Mouse (Mus musculus) frontal cortex, adult 2 months (tissue): Measurements from ENCODE around the gene Zscan26. TPM values are rescaled to one million over a fixed set of nuclear protein-coding genes. Genes with fewer than 3 reads are reported as not detected.

ENCODE experiments used
- DNase-seq, 2 experiments: peaks; one replicate each; pipeline ENCODE4 v3.0.0; 2022; ENCODE audit warnings: low spot score in 1 of 2; ENCODE audit errors: extremely low spot score in 1 of 2
- polyA plus RNA-seq: library from polyadenylated mRNA; depleted of rRNA; stranded (reverse); fragments of >200 nt; gene quantifications from 2 replicates; pipeline ENCODE4 v1.2.3, GENCODE M21; 2012

The Zscan26 gene
- polyA plus RNA-seq, 1 experiment: 66.1 TPM

DNA sequence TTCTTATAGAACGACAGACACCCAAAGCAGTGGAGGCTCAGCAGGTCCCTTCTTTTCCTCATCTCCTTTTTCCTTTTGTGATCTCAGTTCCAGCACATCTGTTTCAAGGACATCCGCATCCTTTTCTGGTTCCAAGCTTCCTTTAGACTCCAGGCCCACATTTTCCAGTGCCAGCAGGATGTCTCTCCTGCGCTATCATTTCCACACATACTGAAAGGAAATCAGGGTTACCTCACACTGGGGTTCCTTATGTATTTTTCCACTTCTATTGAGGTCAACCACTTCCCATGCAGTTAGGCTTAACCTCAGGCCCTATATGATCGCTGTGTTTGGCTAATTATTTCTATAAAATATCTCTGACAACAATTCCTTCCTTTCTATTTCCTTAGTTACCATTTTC lies 18.1 kb downstream of the Zscan26 start:
- DNase-seq: no peak

DNA sequence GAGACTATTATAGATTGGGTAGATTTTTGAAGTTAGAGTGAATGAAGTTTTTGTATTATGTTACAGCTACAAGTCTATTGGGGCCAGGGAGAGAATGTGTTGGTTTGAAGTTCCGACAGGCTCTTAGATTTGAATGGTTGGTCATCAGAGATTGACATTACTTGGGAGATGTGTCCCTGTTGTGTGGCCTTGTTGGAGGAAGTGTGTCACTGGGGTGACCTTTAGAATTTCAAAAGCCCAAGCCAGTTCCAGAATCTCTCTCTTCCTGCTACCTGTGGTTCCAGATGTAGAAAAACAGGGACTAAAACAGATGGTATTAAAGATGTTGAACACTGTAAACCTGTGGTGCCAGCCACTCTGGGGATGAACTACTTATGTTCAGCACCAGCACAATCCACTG lies 25.9 kb downstream of the Zscan26 start:
- DNase-seq: no peak

DNA sequence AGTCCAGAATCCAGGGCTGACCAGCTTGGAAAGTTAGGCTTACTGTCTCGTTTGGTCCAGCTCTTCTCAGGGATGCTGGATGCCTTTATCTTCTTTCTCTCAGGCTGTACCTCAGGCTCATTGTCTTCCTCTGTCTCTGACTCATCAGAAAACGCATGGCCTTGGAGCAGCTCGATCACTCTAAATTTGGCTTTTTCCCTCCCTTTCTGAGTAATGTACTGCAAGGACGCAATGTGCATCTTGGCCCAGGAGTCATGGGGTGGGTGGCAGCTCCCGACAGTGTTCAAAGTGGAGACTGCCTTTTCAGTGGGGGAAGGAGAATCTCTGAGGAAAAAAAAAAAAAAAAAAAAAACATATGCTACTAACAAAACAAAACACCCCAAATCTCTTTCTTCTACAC lies 30.2 kb downstream of the Zscan26 start:
- DNase-seq: no peak

DNA sequence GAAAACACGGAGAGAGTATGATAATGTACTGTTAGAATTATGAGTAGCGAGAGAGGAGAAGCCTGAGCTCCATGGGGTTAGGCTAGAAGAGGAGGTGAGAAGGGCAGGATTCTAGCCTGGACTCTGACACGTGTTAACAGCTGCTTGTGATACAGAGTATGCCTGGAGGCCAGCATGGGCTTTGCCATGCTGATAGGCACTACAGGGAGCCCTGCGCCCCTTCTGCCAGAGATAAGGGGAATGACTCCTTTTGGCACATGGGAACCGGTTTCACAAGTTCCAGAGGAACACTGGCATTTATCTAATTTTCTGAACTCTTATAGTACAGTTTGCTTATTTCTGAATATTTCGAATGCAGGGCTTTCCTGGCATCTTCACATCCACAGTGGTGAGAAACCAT lies 34.7 kb downstream of the Zscan26 start:
- no peak for DNase-seq

DNA sequence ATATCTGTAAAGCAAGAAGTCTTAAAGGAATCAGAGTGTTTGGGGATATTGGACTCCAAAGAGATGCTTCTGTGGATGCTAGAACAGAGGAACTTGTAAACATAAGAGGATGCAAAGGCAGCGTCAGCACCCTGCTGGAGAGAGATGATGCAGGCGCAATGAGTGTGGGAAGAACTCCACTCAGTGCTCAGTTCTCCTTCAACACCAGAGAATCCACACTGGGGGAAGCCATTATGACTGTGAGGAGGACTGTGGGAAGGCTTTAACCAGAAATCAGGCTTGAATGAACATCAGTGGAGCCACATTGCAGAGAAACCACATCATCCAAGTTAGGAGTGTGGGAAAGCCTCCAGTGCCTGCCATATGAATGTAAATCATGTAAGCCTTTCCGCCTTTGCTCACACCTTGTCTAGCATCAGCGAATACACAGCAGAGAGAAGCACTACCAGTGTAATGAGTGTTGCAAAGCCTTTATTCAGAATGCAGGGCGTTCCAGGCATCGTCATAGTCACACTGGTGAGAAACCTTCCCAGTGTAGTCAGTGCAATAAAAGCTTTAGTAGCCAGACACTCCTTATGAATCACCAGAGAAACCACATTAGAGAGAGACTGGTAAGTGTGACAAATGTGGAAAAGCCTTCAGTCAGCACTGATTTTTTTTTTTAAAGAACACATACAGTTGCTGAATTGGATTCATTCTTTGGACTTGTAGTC lies 36.1 kb downstream of the Zscan26 start:
- peak in 1 of 2 experiments; percentile 47 for DNase-seq

DNA sequence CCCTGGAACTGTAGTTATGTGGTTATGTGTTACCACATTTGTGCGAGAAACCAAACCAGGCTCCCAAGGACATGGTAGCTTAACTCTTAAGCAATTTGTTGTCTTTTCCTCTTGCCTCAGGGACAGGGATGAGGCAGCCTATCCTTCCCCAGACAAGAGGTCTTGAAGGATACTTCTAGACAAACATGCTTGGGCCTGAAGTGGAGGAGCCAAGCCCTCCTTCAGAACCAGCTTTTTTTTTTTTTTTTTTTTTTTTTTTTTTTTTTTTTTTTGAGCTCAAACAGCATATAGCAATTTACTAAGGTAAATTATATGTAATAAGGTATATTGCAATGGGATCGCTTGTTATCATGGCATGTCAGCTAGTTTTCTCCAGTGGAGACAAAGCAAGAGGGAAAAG lies 37.8 kb downstream of the Zscan26 start:
- DNase-seq: no peak

DNA sequence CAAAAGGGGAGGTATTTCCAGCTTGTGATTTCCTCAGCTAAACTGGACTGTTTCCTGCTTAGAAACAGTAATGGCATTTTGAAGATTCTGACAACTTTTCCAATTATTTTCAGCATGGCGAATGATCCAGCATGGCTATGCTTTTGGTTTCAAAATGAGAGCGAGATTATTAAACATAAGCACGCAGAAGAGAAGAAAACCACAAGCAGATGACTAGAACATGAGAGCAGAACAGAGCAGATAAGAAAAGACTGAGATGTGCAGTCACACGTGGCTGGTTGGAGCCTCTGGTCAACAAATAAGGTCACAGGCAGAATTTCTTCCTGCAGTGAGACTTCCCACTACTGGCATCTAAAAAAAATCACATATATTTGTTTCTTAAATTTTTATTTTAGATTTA lies 38.3 kb downstream of the Zscan26 start:
- no peak for DNase-seq

DNA sequence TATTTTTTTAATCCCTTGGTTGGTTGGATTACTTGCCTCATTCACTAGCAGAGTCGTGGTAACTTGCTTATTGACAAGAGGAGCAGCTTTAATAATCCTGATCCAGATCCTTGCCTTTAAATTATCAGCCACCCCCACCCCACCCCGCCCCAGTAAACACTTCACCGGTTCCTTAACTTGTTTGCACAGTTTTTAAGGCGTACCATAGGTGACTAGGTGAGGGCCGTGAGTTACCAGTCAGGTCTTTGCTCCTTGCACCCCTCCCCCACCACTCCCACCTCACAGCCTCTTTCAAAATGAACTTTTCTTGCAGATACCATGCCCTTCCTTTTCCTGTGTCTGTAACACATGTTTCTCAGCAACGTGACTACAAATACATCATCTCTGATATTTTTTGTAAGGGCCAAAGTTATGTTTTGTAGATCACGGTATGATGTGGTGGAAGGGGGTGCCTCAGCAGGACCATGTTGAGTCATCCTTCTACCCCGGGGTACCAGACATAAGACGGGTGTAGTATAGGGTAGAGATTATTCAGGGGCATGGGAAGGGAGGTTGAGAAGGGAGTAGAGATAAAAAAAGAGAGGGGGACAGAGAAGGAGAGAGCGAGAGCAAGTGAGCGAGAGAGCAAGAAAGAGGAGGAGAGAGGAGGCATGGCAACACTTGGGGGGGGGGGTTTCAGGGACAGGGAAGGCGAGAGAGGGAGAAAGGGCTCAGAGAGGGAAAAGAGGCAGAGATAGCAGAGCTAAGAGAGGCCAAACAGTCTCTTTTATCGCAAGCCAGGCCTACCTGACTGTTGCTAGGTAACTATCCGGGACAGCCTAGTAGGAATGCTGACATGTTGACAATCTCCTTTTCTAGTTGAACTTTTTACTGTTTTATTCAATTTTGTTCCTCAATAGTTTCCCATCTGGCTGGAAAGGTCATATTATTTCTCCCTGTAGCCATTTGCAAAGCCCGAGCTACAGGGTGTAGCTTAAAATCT lies 39.0 kb downstream of the Zscan26 start:
- DNase-seq: no peak

DNA sequence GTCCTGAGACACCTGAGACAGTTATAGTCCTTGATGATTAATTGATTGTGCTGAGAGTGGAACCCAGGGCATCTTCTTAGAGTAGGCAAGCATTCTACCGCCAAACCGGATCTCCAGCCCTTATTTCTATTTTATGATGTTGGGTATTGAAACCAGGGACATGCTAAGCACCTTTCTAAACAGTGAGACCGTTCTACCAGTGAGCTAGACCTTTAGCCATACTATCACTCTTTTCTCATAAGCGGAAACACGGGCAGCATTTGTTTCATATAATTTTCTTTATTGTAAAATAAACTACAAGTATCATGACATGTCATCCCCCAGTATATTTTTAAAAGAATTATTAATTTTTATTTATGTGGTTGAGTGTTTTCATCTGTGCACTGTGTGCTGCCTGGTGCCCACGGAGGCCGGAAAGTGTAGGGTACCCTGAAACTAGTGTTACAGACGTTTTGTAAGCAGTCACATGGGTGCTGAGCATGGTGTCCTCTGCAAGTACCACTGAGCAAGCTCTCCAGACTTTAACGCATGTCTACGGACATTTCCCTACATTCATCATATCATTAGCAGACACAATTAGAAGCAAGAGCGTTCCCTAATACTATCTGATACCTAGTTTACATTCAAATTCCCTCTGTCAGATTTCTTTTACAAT lies 44.6 kb downstream of the Zscan26 start:
- peak in 1 of 2 experiments; percentile 20 for DNase-seq

DNA sequence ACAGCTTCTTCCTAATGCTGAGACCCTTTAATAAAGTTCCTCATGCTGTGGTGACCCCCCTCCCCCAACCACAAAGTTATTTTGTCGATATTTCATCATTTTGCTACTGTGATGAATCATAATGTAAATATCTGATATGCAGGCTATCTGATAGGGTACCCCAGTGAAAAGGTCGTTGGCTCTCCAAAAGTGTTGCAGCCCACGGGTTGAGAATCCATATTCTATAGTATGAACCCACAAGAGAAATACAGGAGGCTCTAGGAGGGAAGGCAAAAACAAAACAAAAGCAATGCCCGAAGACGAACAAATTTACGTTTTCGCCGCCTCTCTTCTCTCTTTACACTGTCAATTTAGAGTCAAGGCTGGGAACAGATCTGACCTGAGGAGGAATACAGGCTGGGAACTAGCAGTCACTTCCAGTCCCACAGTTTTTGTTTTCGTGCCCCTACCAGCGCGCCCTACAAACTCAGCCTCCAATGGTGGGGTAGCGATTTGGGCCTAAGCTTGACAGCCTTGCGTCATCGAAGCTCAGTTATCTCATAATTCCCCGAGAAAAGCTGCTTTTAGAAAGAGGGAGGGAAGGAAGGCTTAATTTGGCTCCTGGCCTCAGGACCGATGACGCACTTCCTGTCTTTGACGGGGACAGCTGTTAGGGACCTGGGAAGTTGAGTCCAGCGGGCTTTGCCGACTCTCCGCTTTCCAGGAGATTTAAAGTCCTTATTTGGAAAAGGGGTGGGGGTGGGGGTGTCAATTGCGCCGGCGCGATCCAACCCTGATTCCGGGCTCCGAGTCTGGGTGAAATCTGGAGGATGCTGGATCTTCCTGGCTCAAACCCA lies 45.3 kb downstream of the Zscan26 start:
- peak; percentile 87 to 93 for DNase-seq

DNA sequence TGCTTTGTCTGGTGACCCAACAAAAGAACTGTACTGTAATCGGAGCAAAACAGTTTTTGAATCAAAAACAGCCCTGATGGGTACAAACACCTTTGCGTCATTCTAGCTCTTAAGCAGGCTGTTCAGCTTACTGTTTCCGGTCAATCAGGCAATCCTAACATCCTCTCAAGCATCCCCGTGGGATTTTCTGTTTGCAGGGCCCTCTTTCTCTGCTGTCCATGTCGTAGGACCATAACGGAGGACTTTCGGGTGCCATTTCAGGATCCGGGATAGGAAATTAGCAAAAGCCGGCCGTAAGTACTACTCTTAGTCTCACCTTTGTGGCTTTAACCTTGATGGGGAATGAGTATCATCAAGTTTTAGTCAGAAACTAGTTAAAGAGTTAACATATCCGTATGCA lies 46.2 kb downstream of the Zscan26 start:
- no peak for DNase-seq

DNA sequence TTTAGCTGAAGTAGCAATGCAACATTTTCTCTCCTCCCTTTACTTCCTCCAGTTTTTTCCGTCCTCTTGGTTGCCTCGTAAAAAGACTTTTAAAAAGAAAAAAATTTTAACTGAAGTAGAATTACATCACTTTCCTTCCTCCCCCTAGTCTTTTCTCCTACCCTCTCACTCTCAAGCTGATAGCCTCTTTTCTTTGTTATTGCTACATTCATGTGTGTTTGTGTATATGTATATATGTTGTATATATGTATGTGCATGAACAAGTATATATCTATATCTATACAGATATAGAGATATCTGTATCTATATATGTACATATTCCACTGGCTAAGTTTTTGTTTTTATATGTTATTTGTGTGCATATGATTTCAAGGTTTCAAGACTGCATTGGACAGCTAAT lies 50.7 kb downstream of the Zscan26 start:
- DNase-seq: no peak

DNA sequence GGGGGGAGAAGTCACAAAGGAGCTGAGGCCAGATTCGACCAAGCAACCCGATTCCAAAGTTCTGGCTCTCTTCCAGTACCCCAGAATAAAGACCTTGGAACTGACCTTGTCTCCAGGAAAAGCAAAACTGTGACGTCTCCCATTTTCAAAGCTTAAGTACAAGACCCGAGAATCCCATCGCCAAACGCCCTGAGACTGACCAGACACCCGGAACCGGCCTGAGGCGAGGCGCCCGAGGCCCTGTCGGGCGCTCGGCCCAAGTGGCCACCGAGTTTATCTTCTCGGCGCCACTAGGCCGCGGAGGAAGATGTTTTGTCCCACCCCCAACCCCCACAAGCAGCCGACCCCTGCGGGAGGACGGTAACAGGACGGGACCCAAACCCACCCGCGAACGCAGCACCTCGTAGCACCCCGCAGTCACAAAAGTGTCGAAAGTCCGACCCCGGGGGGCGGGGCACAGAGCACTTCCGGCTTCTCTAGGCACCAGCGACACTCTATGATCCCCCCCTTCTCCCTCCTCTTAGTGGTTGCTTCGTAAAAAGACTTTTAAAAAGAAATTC lies 51.2 kb downstream of the Zscan26 start, which contains the start of gene Zkscan3:
Gene Zkscan3 (minus strand): TSS at position 469 of the 560 bp plus-strand sequence.
- peak; percentile 61 to 89 for DNase-seq

DNA sequence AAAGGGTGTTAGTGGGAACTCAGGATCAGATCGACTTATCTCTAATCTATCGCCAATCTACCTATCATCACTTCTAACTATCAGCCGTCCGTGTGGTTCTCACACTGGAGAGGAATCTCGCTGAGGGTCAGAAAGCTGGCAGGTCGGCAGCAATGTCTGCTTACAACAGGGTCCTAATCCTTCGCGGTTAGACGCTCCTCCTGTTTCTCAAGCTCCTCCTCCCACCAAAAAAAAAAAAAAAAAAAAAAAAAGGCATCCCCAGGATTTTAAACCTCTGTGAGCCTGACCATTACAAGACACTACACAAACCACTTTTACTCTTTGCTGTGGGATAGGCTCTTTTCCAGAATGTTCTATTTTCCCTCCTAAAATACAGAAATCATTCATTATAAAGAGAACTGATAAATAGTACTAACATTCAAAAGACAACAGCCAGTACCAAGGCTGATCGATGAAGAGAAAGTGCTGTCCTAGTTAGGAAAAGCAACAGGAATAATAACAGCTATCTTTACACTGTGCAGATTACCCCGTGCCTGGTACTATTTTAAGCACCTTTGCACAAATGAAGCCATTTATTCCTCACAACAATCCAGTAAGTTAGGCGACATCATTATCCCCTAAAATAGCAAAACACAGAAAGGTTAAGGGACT lies 51.8 kb downstream of the Zscan26 start:
- DNase-seq: no peak

DNA sequence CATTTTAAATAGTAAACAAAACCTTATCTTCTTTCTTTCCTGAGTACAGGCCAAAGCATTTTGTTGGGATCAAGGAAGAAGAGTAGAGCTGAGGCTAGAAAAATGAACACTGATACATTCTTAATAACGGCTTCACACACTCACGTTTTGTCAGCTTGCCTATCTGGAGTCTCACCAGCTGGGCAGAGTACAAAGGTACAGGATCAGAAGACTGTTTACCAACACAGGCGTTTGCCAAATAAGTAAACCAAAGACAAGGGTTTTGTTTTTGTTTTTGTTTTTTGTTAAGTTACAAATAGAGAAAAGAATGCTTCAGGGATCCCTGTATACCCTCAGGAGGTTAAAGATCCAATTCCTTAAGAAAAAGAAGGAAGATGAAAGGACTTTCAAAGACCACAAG lies 52.4 kb downstream of the Zscan26 start:
- no peak for DNase-seq

DNA sequence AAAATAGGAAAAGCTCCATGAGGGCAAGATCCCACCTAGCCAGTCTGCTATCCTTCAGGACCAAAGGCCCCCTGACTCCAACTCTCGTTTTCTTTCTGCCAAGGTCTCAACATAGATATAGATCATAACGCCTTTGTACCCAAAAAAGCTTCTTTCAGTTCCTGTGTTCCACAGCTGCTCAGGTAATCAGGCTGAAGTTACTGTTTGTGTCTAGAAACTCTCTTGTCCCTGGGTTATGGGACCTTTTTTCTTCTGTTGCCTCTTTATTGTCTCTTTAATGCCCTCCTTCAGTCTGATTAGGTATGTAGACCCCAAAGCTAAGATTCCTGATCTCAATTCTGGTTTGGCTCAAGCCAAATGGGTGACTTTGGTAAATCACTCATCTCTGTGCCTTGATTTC lies 56.0 kb downstream of the Zscan26 start:
- DNase-seq: no peak

DNA sequence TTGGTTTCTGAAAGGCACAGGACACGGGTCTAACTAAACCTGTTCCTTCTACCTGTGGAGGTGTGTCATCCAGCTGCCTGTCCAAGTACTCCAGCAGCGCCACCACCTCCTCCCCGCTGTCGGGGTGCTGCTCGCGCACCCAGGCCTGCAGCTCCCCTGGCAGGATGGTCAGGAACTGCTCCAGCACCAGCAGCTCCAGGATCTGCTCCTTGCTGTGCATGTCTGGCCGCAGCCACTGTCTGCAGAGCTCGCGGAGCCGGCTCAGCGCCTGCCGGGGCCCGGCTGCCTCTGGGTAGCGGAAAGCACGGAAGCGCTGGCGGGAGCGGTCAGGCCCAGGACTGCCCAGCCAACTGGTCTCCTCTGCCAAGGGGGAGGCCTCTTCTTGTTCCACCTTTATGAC lies 57.5 kb downstream of the Zscan26 start:
- DNase-seq: peak in 1 of 2 experiments; percentile 15

DNA sequence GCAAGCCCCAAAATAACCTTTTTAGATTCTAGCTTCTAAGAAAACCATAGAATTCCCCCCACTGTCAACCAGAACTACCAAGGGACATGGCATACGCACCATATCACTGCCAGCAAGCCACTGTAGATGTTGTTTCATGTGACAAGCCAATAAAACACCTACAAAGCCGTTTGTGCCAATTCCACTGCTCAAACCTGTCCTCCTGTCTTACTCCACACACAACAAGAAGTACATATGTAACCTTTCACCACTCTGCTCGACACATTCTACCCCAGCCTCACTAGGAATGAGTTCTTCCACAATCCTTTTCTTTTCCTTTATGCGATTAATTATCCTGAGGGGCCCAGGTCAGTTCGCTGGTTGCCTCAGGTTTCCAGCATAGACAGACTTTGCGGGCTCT lies 57.9 kb downstream of the Zscan26 start:
- DNase-seq: no peak

DNA sequence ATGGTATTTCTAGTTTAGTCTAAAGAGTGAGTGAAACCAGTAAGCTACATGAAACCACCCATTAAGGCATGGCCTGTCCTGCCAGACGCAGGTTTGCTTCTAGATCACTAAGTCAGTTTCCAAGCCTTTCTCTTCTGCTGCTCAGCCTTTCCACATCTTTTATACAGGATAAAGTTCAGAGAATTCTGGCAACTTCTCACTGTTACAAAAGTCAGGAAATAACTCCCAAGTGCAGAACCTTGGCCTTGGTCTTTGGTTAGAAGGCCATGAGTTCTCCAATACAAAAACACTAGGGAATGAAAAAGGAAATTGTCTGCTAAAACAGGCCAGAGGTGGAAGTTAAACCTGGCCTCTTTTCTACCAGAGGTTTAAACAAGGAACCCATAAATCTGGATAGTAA lies 58.3 kb downstream of the Zscan26 start:
- no peak for DNase-seq
